Mouse (Mus musculus): Measurements from ENCODE around the gene Kctd11.

GRCm38 (mm10) chr11:69914372-69914764 is 33.2 kb upstream of the Kctd11 start:
- TF ChIP-seq CTCF (IDR thresholded peaks at IDR 0.05; ENCODE audit: control insufficient read depth, insufficient read depth, low read length) (no peak), POLR2A (IDR thresholded peaks at IDR 0.05; ENCODE audit: borderline replicate concordance, control insufficient read depth, low read depth, low read length) (no peak)
